Mouse (Mus musculus) neutrophil, adult 59 days (primary cell): ENCODE measurements around the gene Hoxb3. TPM values are rescaled to one million over a fixed set of nuclear protein-coding genes. Genes with fewer than 3 reads are reported as not detected.

ENCODE experiments used
- total RNA-seq, 2 experiments: library from RNA; stranded (reverse); gene quantifications; 1 replicate in 1 of 2; 2 replicates in 1 of 2; pipeline ENCODE4 v1.2.4; 2023

Hoxb3 gene
- 1 to 10 TPM in 1 of 2 experiments, under 1 TPM in 1; 0.84 to 1.8 TPM for total RNA-seq

DNA sequence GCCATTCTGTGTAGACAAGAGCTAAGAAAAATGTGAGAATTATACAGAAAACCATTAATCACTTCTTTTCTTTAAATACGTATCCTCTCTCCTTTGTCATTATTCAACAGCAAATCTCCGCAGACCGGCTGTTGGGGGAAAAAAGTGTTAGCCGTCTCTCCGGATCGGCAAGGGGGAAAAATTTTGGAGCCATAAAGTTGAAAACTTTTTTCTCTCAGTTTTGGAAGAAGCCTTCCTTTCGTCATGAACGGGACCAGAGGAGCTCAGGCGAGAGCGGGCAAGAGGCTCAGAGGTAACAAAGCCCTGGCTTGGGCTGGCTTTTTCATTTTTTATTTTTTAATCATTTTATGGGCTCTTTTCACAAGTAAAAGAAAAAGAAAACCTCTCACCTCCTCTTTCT lies at the start of gene Hoxb3:
Hoxb3 (plus strand) TSS at position 173 of the 400 bp plus-strand sequence.

DNA sequence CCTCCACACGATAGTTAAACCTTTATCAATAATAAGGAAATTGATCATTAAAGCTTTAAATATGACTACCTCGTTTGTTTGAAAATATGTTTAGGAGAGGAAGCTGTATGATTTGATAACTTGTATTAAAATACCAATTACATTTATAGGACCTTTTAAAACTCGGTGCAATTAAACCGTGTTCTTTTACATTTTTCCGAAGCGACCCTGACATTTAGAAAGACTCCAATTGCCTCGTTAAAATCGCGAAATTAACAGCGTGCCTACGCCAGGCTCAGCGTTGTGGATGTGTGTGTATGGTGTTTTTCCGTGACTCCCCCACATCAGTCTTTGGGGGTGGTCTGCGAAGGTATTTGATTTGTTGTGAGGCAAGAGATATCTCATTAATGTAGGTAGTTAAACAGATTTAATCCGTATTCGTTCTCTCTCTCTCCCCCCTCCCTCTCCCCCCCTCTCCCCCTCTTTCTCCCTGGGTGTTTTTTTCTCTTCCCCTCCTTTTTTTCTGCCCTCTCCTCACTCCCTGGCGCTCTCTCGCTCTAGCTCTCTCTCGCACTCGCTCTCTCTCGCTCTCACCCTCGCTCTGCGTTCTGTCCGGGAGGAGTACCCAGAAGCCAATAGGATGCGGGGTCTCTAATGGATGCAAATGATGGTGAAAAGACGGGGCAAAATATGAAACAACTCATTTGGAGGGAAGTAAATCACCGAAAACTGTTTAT lies 41.1 kb upstream of the Hoxb3 start, which contains the start of gene Hoxb8:
Hoxb8 (plus strand) TSS at position 51 of the 716 bp plus-strand sequence.

DNA sequence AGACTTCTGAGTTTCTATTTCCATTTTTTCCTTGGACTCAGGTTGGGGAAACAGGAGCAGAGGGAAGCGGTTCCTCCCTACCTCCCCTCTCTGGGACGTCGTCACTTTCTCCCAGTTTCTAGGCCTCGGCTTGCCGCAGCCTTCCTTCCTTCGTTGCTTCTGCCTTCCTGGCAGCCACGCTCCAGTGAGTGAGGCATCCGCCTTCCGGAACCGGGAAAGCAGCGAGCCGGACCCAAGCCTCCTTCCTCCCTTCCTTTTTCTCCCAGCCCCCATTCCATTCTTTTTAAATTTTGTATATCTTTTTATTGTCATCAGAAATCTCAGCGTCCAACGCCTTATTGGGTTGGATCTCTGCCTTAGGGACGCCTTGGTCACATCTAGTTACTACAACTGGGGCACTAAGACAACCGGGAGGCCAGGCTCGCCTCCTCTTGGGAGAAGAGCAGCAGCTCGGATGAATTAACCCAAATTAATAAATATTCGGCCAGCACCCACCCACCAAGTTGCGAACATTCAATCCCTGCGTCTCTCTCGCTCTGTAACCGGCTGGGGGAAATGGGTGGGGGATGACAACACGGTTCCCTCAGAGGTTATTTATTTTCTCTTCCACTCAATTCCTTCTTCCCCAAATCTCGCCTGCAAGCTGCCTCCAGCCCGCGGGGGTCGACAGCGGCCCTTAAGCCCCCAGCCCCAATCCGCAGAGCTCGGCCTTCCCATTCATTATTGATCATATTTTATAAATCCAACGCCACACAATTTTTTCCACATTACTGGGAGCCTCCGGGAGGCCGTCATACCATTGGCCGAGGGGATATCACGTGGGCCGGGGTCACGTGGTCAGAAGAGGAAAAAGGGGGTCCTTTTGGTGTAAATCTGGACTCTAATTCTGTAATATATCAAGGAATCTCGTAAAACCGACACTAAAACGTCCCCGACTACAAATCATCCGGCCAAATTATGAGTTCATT lies 37.1 kb upstream of the Hoxb3 start, which contains the start of gene Hoxb7:
Hoxb7 (plus strand) TSS at position 853 of the 968 bp plus-strand sequence.

DNA sequence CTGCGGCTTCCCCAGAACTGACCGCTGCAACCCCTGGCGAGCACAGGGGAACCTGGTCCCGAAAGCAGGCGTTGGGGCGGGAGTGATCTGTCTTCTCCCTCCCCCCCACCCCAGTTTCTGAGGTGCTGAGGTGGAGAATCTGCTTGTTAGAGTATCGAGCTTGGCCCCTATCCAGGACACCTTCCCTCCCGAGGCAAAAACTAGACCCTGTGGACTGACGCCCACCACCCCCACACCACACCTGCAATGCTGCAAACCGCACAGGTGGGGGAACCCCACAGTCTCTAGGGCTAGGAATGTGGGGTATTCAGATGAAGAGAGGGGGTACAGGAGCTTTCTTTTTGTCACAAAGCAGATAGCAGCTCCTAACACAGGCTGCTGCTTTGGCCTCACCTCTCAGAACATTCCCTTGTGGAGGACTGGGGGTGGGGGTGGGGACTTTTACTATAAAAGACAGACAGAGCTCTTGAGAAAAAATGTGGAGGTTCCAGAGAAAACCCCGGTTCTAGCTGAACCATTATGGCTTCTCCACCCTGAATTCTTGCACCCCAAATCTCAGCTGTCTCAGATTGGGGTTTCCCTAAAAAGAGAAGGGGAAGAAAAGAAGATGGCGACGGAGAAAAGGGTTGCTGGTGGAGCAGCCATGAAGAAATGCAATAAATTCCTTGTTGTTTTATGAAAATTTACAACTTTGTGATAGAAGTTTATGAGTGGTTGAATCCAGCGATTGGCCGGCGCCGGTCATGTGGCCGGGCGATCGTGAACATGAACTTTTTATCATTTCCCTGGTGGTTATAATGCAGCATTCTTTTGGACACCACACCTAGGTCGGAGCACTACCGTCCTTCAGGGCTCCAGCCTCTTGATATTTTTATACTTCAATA lies 31.2 kb upstream of the Hoxb3 start, which contains the start of gene Hoxb6:
Hoxb6 (plus strand) TSS at position 796 of the 884 bp plus-strand sequence.

DNA sequence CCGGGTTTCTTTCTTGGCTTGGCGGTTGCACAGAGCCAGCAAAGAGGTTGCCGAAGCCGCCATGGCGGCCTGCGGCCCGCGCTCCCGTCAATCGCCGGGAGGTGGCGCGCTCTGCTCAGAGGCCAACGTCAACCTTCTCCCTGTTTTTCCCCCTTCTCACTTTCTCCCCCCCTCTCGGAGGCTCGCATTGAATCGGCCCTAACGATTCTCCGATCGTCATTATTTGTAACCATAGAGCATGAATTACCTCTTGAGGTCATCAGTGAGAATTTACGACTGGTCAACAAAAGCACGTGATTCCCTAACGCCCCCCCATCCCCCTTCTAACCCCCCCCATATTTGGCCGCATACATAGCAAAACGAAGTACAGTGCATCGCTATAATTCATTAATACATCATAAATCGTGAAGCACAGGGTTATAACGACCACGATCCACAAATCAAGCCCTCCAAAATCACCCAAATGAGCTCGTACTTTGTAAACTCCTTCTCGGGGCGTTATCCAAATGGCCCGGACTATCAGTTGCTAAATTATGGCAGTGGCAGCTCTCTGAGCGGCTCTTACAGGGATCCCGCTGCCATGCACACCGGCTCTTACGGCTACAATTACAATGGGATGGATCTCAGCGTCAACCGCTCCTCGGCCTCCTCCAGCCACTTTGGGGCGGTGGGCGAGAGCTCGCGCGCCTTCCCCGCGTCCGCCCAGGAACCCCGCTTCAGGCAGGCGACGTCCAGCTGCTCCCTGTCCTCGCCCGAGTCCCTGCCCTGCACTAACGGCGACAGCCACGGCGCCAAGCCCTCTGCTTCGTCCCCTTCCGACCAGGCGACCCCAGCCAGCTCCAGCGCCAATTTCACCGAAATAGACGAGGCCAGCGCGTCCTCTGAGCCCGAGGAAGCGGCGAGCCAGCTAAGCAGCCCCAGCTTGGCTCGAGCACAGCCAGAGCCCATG lies 19.7 kb upstream of the Hoxb3 start, which contains the start of gene Hoxb5:
Hoxb5 (plus strand) TSS at position 186 of the 949 bp plus-strand sequence.

DNA sequence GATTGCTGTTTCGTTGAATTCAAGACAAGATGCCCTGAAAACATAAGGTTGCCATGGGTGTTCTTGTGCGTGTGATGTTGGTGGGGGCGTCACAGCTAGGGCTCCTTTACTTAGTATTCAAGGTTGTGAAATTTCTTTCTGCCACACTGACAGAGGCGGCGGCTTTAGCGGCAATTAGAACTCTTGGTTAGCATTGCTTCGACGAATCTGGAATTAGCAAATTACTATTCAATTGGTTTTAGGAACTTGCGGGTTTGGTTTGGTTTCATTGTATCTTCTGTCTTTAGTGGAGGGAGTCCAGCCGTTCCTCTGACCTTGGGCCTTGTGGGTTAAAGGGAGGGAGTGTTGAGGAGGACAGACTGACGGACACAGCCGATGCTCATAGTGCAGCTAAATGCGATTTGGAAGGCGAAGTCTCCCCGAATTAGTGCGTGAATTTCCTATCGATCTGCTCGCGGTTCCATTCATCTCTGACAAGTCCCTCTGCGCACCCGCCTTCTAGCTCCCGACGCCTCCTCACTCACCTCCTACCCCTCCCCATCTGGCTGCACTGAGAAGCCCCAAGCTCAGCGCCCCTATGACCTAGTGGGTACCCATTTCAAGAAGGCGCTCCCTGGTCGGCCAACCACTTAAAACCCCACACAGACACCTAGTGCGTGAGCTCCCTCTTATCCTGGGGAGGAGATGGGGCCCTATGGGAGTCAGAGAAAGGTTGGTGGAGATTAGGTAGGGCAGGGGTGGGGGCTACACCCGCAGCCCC lies 5.3 kb upstream of the Hoxb3 start, which contains the start of gene Hoxb4:
Hoxb4 (plus strand) TSS at position 660 of the 760 bp plus-strand sequence.

DNA sequence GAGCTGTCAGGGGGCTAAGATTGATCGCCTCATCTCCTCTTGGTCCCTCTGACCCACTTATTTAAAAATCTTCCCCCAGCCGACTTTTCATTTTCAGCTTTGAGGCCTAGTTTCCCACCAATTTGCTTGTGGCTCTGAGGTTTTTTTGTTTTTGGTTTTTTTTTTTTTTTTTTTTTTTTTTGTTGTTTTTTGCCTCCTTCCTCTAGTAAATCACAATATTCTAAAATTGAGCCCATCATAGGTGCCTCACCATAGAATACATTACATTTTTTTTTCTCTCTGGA lies 27.2 kb downstream of the Hoxb3 start, which contains the start of gene Hoxb2:
Hoxb2 (plus strand) TSS at position 185 of the 284 bp plus-strand sequence.

DNA sequence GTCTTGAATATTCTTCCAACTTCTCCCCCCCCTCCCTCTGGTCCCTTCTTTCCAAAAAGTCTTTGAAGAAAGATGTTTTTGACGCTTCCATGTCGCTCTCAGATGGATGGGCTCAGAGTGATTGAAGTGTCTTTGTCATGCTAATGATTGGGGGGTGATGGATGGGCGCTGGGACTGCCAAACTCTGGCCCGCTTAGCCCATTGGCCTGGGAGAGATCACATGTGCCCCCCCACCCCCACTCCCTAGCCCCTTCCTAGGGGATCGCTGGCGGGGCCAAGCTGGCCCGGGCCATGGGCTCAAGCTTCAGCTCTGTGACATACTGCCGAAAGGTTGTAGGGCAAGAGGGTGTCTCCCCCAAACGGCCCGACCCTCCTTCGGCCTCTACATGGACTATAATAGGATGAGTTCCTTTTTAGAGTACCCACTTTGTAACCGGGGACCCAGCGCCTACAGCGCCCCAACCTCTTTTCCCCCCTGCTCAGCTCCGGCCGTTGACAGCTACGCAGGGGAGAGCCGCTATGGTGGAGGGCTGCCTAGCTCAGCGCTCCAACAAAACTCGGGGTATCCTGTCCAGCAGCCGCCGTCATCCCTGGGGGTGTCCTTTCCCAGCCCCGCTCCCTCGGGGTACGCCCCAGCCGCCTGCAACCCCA lies 42.4 kb downstream of the Hoxb3 start, which contains the start of gene Hoxb1:
Hoxb1 (plus strand) TSS at position 312 of the 651 bp plus-strand sequence.

Other genes starting within 250 kb of the Hoxb3 start
- 10 to 100 TPM; 90.1 to 93.2 TPM for gene Atp5g1, start 247.7 kb upstream of the Hoxb3 start, total RNA-seq
- gene Calcoco2, start 211.4 kb upstream of the Hoxb3 start, total RNA-seq, result not detected
- gene Ttll6, start 189.5 kb upstream of the Hoxb3 start, total RNA-seq, result not detected
- gene Hoxb13, start 129.0 kb upstream of the Hoxb3 start, total RNA-seq, result not detected
- gene Hoxb9, start 51.9 kb upstream of the Hoxb3 start, total RNA-seq, result not detected
- not detected for gene Hoxb8, start 41.4 kb upstream of the Hoxb3 start, total RNA-seq
- gene Hoxb7, start 36.7 kb upstream of the Hoxb3 start, total RNA-seq, result not detected
- not detected for gene Hoxb6, start 30.9 kb upstream of the Hoxb3 start, total RNA-seq
- gene Hoxb5, start 20.0 kb upstream of the Hoxb3 start, total RNA-seq, result not detected
- 1 to 10 TPM; 4.1 to 4.5 TPM for gene Hoxb4, start 5.1 kb upstream of the Hoxb3 start, total RNA-seq
- not detected for gene Hoxb2, start 27.2 kb downstream of the Hoxb3 start, total RNA-seq
- 1 to 10 TPM in 1 of 2 experiments, under 1 TPM in 1; 0.46 to 1.0 TPM for gene Hoxb1, start 42.4 kb downstream of the Hoxb3 start, total RNA-seq
- under 1 TPM; 0.84 to 0.98 TPM for gene Skap1, start 141.3 kb downstream of the Hoxb3 start, total RNA-seq